Mouse (Mus musculus): ENCODE data around the gene Opcml.

Opcml gene

GRCm38 (mm10) chr9:27871624-27872023, 81.0 kb downstream of the Opcml start:
- no peak for DNase-seq

DNA sequence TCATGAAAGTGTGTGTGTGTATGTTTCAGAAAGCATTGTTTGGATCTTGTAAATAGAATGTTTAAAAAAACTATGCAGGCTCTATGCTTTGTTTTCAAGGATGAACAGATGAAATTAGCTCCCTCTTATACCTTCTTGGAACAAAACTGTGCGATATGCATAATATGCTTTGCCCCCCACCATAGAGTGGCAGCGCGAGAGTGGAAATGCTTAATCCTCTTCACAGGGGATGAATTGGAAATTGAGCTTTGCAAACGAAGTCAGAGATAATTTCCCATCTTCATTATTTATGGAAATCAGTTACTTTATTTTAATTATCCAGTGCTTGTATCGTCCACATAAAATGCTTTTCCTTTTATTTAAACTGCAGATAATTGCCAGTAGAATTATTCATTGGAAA, 99.1 kb downstream of the Opcml start:
- no peak for DNase-seq

GRCm38 (mm10) chr9:27917250-27917649, 126.7 kb downstream of the Opcml start:
- no peak for DNase-seq

DNA sequence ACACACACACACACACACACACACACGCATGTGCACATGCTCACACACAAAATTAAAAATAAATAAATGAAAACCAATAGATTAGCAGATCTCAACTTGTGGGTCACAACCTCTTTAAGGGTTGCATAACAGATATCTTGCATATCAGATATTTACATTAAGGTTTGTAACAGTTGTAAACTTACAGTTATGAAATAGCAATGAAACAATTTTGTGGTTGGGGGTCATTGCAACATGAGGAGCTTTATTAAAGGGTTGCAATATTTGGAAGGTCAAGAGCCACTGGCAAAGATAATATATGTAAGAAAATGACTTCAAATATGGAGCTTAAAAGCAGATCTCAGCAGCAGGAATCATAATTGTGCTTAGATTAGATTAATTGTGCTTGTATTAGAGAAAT, 132.9 kb downstream of the Opcml start:
- no peak for DNase-seq

DNA sequence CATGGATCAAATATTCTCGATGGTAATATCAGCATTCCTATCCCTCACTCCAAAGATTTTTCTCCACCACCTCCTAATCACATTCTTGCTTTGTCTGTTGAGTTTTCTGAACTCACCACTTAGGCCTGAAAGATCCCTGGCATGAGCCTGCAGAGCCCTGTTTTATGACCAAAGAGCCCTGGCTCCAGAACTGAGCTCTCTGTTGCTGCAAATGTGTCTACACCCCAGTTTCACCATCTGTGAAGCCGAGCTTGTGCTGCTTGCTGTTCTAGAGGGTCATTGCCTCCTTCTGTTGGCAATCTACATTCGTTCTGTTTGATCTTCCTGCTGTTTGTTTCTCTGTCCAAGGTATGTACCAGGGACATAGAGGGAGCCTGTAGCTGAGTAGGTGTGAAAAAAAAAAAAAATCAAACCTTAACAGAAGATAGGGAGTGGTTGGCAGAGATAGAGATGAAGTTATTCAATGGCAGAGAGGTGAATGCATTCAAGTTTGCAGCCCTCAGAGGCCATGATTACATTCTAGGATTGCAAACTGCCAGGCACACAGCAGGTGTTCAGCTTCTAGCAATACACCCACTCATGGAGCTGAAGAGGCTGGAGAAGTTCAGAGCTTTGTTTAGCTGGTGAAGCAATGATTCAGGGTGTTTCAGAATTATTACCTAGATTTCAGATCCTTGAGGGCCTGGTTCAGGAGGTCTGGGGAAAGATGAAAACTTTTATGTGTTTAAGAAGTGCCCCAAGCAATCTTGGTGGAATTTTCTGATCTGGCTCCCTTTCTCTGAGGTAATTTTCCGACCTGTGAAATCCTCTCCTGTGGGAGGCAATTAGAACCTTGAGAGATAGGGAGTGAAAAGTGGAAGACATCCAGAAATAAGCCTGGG, 133.6 kb downstream of the Opcml start:
- DNase-seq, result no peak

DNA sequence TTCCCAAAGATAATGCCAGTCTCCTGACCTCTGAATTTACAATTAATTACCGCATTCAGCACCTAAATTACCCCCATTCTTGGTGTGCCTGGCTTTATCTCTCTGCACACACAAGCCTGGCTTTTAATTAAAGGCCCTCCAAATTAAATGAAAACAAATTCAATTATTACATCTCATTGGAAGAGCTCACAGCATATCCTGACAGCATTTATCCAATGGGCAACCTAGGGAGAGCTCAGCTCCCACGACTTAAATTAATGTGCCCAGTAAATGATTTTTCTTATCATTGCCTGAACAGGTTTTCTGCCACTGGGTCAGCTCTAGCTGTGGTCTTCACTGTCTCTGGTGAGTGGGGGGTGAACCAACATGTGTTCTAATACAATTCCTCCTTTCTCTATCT, 135.1 kb downstream of the Opcml start:
- no peak for DNase-seq

DNA sequence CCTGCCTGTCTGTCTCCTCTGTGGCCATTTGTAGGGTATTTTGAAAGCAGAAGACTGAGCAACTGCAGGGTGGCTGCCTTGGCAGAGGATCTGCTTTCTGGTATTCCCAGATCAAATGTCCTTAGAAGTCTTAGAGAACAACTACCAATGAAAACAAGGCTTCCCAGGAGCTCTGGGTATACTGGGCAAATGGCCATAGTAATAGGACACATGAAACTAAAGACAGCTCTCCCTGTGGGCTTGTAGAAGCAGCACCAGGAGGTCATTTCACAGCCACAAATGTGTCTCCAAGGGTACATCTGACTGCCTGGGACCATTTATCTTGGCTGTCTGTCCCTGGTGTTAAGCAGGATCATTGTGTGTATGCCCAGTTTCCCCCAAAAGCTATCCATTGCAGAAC, 146.7 kb downstream of the Opcml start:
- DNase-seq, result no peak

DNA sequence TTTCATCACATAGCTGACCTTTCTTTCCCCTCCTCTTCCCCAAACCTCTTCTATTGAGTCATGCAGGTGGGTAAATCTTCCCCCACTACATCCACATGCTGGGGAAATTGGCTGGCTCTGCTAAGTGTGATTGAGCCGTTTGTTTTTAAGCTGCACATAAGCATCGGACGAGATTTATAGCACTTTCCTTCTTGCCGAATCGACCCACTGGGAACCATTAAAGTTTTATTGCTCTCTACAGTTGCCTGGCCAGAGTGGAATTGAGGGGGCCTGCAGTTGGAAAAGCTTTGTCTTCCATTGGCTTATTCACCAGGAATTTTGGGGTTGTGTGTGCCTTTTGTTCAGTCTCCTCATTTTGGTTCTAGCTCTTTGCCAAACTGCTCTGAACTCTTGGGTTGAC, 147.1 kb downstream of the Opcml start:
- DNase-seq, result no peak

DNA sequence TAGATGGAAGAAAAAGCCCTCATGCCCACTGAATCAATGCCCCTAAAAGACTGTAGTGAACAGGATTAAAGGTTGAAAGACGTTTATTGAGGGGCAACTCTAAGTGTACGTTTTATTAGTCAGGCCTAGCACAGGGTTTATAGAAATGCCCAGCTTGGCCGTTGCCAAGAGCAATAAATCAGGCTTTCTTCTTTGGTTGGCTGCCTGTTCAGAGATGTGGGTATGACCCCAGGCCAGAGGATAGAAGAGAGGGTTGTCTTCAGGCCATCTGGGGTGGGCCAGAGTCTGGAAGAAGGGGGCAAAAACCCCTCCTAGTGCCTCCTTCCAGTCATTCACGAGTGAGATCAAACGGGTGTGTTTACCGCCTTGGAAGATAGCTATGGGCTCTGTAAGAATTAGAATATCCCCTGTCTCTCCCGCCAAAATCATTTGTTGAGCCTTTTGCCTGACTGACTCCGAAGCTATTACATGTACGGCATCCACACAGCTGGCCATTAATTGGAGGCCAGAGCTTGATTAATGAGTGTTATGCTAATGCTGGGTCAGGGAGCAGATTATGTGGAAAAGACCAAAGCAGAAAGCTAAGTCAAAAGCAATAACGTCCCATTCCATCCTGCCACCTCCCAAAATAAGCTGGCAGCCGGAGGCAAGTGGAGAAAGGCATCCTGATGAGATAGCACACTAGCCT, 154.9 kb downstream of the Opcml start:
- no peak for DNase-seq

DNA sequence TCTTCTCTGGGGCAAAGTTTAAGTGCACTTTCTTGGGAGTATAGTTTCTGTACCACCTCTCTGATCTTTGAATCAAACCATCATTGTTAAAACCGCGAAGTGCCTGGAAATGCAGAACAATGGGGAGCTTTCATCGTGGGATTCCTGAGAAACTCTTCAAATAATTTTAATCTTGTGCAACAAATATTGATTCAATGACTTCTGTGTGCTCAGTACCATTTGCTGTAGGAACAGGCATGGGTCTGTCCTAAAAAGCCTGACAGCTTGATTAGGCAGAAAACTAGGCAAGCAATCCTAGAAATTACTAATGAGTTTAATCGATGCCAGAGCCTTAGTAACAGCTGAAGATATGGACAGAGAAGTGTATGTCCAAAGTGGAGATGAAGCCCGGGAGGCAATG, 160.5 kb downstream of the Opcml start:
- DNase-seq, result no peak

GRCm38 (mm10) chr9:27961682-27962081, 171.1 kb downstream of the Opcml start:
- DNase-seq, result no peak

- DNase-seq, result no peak
These were observed 172.8 kb downstream of the Opcml start for GRCm38 (mm10) chr9:27963385-27963784.

DNA sequence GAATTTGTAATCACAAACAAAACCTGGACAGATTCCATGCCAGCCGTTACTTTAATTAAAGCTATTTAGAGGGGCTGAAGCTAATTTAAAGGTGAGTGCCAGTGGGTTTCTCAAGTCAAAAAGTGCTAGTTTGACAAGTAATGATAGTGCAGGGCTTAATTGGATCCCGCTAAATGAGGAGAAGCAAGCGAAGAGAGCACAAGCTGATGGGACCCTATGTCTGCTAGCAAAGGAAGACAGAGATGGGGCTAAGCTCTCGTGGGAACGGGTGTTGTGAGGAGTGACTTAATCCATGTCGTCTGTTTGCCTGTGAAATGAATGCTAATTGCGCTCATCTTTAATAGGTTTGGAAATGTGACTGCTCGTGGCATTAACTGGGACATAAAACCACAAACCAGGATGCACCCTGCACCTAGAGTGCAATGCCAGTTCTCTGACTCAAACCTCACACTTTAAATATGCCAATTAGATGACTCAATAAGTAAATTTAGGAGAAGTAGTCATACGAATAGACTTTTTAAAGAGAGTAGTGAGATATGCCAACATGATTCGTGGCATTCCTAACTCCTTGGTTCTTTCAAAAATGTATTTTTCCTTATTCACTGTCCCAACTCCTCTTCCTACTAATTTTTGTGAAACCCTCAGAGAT, 174.5 kb downstream of the Opcml start:
- no peak for DNase-seq

GRCm38 (mm10) chr9:27968266-27968665, 177.7 kb downstream of the Opcml start:
- no peak for DNase-seq

DNA sequence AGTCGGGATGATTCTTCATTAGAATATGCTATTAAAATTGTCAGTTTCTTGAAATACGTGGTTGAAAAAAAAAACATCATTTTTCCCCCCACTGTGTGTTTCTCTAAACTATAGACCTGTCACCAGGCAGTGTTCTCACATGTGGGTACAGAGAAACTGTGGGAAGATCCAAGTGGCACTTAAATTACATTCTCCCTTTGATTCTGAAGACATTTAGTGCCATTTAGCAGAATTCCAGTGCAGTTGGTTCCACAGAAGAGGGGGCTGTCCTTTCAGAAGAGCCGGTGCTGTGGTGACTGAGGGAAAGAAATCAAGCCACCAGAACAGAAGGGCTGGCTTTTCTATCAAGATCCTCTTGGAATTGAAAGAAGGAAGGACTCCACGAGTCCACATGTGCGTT, 181.7 kb downstream of the Opcml start:
- DNase-seq, result no peak

GRCm38 (mm10) chr9:27982576-27982975, 192.0 kb downstream of the Opcml start:
- DNase-seq, result no peak

- DNase-seq, result no peak
These were observed 196.3 kb downstream of the Opcml start for GRCm38 (mm10) chr9:27986604-27987588.

- DNase-seq, result no peak
These were observed 201.0 kb downstream of the Opcml start for GRCm38 (mm10) chr9:27991611-27992010.

GRCm38 (mm10) chr9:27996536-27996935, 206.0 kb downstream of the Opcml start:
- DNase-seq, result no peak

- DNase-seq, result no peak
These were observed 208.2 kb downstream of the Opcml start for GRCm38 (mm10) chr9:27998767-27999166.

GRCm38 (mm10) chr9:28003131-28003530, 212.6 kb downstream of the Opcml start:
- DNase-seq, result no peak

DNA sequence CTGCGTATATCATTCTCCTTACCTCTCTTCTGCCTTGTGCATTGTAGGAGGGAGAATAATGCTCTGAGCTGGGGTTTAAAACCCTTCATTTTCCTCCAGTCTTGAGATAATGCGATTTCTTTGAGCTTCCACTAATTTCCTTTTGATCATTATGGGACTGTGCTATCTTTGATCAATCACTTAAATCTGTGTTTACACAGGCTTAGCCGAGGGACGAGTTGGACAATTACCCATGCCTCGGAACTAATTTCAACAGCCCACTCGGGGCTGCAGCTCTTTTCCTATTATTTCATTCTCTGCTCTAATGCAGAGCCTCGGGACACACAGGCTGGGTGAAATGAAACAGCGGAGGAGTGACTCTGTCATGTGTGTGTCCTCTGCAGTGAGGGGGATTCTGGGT, 220.9 kb downstream of the Opcml start:
- no peak for DNase-seq

DNA sequence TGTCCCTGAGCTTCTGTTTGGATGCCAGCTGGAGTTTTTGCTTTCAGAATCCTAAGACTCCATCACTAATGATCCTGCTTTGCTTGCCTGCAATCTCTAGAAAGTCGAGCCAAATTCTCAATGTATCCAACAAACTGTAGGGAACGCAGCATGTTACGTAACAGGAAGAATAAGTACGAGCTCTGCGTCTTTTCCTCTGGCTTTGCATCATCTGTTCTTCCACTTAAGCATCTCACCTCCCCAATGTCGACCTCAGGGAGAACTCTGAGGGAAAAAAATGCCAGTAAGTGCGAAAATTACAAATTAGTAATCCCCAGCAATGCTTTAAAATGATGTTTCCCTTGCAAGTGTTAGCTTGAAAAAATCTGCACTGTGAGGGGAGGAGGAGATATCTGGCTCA, 222.1 kb downstream of the Opcml start:
- DNase-seq, result no peak
